Mouse (Mus musculus) macrophage (primary cell): ENCODE results near the gene Accs. TPM values are rescaled to one million over a fixed set of nuclear protein-coding genes. Genes with fewer than 3 reads are reported as not detected.

Source experiments
- H3K27ac ChIP-seq: fragments of 350-480 bp; formaldehyde crosslinking; 2 replicates; pipeline ENCODE4 v1.9.0; 2021
- H3K36me3 ChIP-seq: fragments of 350-480 bp; formaldehyde crosslinking; 2 replicates; pipeline ENCODE4 v1.9.0; 2021; ENCODE audit errors: inconsistent target
- H3K4me3 ChIP-seq: fragments of 350-480 bp; formaldehyde crosslinking; 2 replicates; pipeline ENCODE4 v1.9.0; 2021; ENCODE audit errors: inconsistent target
- H3K79me2 ChIP-seq: fragments of 350-480 bp; formaldehyde crosslinking; 2 replicates; pipeline ENCODE4 v1.9.0; 2021; ENCODE audit errors: inconsistent target
- WGBS: methylation state at CpG from one replicate; pipeline ENCODE4 v1.1.7; 2026; ENCODE audit warnings: inconsistent platforms; ENCODE audit not compliant: missing documents; 5-methylcytosine and 5-hydroxymethylcytosine counted together
- polyA plus RNA-seq: library from polyadenylated mRNA; stranded (reverse); fragments of 250-400 nt; gene quantifications from 3 replicates; pipeline ENCODE4 v1.2.4, GENCODE M21; 2018; ENCODE audit warnings: inconsistent platforms

Accs gene
- polyA plus RNA-seq, 1 experiment from 2014 or later = 11.4 TPM

GRCm38 (mm10) chr2:93823519-93823918 lies 26.2 kb downstream of the Accs start:
- Histone ChIP-seq H3K4me3 (no peak overlapping the region), H3K79me2 (no peaks in the 10 kb centered on the region), H3K36me3 (no peaks in the 10 kb centered on the region), H3K27ac (no peak overlapping the region)
- WGBS = 9% methylated on average over 8 of the region's 8 CpGs

GRCm38 (mm10) chr2:93822045-93822749 lies 27.5 kb downstream of the Accs start, which contains the start of gene Ext2:
Ext2 (minus strand) TSS chr2:93822568.
- Histone ChIP-seq H3K27ac (no peak within 1 kb of the TSS), H3K79me2 (no peaks in the 10 kb centered on the region), H3K4me3 (peak within 1 kb of the TSS; percentile 63), H3K36me3 (no peaks in the 10 kb centered on the region)
- 1% methylated on average over 66 of the region's 66 CpGs for WGBS

GRCm38 (mm10) chr2:93817791-93818190 lies 32.0 kb downstream of the Accs start:
- 91% methylated on average over 4 of the region's 5 CpGs for WGBS

DNA sequence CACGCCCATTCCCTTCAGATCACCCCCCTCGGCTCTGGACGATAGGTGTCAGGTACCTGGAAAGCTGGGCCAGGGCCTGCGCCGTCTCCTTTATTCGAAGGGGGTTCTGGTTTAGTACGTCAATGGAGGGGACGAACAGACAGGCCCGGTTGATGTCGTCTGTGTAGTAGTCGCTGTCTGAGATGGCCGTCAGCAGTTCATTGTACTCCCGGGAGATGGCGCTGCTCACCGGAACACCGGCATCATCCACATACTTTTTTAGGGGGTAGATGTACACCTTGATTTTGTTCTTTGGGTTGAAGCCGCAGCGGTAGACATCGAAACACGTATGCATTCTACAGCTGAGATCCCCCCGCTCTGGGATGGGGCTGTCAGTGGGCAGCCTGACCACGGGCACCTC lies 36.4 kb downstream of the Accs start:
- H3K79me2 ChIP-seq = no peaks in the 10 kb centered on the region
- H3K27ac ChIP-seq = no peak overlapping the region
- peaks cover 5% of the 10 kb centered on the region; the same call in 1 of the 2 replicates for H3K36me3 ChIP-seq
- 94% methylated on average over 20 of the region's 22 CpGs for WGBS
- no peak overlapping the region for H3K4me3 ChIP-seq

More at GRCm38 (mm10) chr2:93817791-93818190, 32.0 kb downstream of the Accs start:
- no peak overlapping the region for H3K4me3 ChIP-seq
- H3K36me3 ChIP-seq = no peaks in the 10 kb centered on the region
- no peaks in the 10 kb centered on the region for H3K79me2 ChIP-seq
- H3K27ac ChIP-seq = no peak overlapping the region

DNA sequence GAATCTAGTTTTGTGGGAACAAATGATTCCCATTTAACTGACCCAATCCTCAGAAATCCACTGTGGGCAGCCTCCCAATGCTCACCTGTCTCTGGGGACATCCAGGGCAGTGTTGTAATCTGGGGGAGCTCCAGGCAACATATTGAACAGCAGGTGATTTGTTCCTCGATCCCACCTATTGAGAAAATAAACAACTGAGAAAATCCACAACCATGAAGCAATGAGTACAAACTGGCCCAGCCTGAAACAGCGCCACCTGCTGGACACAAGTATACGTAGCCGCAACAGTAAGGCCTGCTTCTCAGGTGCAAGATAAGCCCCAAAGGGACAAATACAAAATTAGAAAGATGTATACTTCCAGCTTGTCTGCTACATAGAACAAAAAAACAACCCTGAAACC lies 37.9 kb downstream of the Accs start:
- 41% methylated on average over 4 of the region's 4 CpGs for WGBS
- Histone ChIP-seq H3K79me2 (no peaks in the 10 kb centered on the region), H3K36me3 (peaks cover 15% of the 10 kb centered on the region; the same call in 1 of the 2 replicates), H3K27ac (no peak overlapping the region), H3K4me3 (no peak overlapping the region)

DNA sequence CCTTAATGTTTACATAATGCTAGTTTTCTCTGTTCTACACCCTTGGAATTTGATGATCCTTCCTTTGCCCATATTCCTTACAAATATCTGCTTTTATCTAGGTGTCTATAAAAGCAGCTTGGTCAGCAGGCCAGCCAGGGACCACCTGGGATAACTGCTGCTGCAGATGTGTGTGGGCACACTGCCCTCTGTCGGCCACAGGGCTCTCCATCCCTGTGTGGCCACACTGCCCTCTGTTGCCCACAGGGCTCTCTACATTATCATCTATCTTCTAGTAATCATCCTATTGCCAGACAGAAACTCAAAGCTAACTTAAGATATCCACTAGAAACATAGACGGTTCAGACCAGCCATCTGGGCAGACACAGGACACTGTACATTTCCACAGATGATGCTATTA lies 39.8 kb downstream of the Accs start:
- Histone ChIP-seq H3K27ac (no peak overlapping the region), H3K79me2 (no peaks in the 10 kb centered on the region), H3K4me3 (no peak overlapping the region), H3K36me3 (peaks cover 26% of the 10 kb centered on the region; the same call in 1 of the 2 replicates)
- 15% methylated on average over 2 of the region's 2 CpGs for WGBS

- WGBS = 97% methylated on average over 5 of the region's 5 CpGs
- no peaks in the 10 kb centered on the region for H3K79me2 ChIP-seq
- H3K36me3 ChIP-seq = peaks cover 29% of the 10 kb centered on the region; the same call in 1 of the 2 replicates
- H3K4me3 ChIP-seq = no peak overlapping the region
- H3K27ac ChIP-seq = no peak overlapping the region
These were observed 41.7 kb downstream of the Accs start for GRCm38 (mm10) chr2:93808071-93808470.

DNA sequence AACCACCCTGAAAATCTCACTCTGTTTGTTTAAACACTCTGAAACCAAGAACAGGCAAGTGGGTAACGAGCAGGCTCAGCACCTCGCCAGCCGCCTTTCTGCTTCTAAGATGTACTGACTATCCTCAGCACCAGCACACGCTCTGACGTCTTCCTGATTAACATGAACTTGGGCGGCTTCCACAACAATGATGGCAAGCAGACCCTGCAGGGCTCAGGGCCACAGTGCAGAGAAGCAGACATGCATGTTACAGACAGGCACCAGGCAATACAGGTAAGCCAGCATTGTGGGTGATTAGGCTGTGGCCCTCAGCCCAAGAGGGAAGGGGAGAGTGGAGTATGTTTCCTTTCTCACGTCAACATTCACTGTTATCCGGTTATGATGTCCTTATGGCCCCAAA lies 42.3 kb downstream of the Accs start:
- H3K36me3 ChIP-seq = peaks cover 29% of the 10 kb centered on the region; the same call in 1 of the 2 replicates
- WGBS = 98% methylated on average over 8 of the region's 8 CpGs
- H3K79me2 ChIP-seq = no peaks in the 10 kb centered on the region
- H3K27ac ChIP-seq = no peak overlapping the region
- no peak overlapping the region for H3K4me3 ChIP-seq

GRCm38 (mm10) chr2:93806487-93807201 lies 43.1 kb downstream of the Accs start:
- Histone ChIP-seq H3K79me2 (no peaks in the 10 kb centered on the region), H3K36me3 (peaks cover 29% of the 10 kb centered on the region; the same call in 1 of the 2 replicates), H3K4me3 (no peak overlapping the region), H3K27ac (no peak overlapping the region)
- 93% methylated on average over 6 of the region's 6 CpGs for WGBS

GRCm38 (mm10) chr2:93805523-93805922 lies 44.2 kb downstream of the Accs start:
- 96% methylated on average over 4 of the region's 4 CpGs for WGBS
- H3K27ac ChIP-seq = no peak overlapping the region
- H3K79me2 ChIP-seq = no peaks in the 10 kb centered on the region
- no peak overlapping the region for H3K4me3 ChIP-seq
- peaks cover 28% of the 10 kb centered on the region; the same call in 1 of the 2 replicates for H3K36me3 ChIP-seq

GRCm38 (mm10) chr2:93805066-93805465 lies 44.7 kb downstream of the Accs start:
- Histone ChIP-seq H3K27ac (no peak overlapping the region), H3K79me2 (no peaks in the 10 kb centered on the region), H3K4me3 (no peak overlapping the region), H3K36me3 (peaks cover 28% of the 10 kb centered on the region; the same call in 1 of the 2 replicates)
- 98% methylated on average over 5 of the region's 5 CpGs for WGBS

DNA sequence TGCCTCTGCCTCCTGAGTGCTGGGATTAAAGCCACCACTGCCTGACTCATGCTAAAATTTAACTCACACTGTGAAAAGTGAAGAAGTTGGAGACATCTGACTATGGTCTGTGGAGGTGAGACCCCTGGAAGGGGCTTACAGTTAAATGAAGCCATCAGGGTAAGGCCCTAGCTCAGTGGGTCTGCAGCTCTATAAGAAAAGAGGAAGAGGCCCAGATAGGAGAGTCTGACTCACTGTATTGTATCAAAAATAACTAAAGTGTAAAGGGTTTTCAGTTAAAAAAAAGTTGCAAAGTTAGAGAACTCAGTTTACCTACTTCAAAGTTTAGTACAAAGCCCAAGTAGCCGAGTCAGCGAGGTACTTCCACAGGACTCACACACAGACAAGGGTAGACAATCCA lies 46.8 kb downstream of the Accs start:
- no peak overlapping the region for H3K4me3 ChIP-seq
- H3K79me2 ChIP-seq = no peaks in the 10 kb centered on the region
- 67% methylated on average over 2 of the region's 2 CpGs for WGBS
- peaks cover 30% of the 10 kb centered on the region; the same call in 1 of the 2 replicates for H3K36me3 ChIP-seq
- H3K27ac ChIP-seq = no peak overlapping the region

DNA sequence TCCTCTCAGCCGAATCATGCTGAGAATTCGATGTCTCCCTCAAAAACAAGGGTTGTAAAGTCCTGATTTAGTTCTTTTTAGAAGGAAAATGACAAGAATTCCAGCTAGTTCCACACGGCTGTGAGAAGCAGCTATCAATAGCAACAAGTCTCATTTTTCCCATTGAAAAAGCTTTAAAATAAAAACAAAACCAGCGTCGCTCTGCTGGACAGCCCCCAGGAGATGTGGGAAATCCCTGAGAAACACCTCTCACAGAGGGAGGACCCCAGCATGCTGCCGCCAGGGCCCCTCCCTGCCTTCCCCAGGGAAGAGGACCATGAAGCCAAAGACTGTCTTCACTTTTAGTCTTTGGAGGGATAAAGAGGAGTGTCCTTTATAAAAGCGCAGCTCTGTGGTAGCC lies 48.6 kb downstream of the Accs start:
- H3K27ac ChIP-seq = no peak overlapping the region
- H3K79me2 ChIP-seq = no peaks in the 10 kb centered on the region
- WGBS = 95% methylated on average over 7 of the region's 7 CpGs
- H3K4me3 ChIP-seq = no peak overlapping the region
- H3K36me3 ChIP-seq = peaks cover 41% of the 10 kb centered on the region; the same call in 1 of the 2 replicates

DNA sequence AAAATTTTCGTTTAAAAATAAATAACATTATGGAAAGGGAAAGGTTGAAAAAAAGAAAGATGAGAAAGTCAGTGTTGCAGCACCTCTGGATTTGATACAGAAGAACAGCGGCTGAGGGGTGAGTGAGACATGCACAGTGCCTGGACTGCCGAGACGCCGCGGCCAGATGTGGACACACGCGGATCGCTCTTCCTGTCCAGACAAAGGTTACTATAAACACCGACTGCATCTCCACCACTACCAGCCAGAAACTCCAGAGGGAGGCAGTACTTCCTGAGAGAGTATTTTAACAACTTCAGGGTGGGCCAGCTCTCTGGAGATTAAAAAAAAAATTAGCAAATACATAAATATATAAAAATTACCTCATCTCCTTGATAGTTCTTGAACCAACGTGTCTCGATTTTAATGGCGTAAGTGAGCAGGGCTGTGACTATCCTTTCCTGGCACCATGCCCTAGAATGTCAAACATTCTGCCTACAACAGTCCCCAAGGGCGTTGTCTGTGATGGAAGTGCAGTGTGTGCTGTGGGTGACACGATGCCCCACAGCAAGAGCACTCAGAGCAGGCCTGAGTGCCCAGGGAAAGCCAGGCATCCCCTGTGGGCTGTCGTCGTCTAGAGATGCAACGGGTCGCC lies 52.5 kb downstream of the Accs start:
- 92% methylated on average over 19 of the region's 19 CpGs for WGBS
- Histone ChIP-seq H3K4me3 (no peak overlapping the region), H3K27ac (no peak overlapping the region), H3K79me2 (no peaks in the 10 kb centered on the region), H3K36me3 (peaks cover 50% of the 10 kb centered on the region)

- H3K27ac ChIP-seq = no peak overlapping the region
- H3K4me3 ChIP-seq = no peak overlapping the region
- no peaks in the 10 kb centered on the region for H3K79me2 ChIP-seq
- peaks cover 56% of the 10 kb centered on the region for H3K36me3 ChIP-seq
- WGBS = 92% methylated on average over 5 of the region's 5 CpGs
These were observed 55.4 kb downstream of the Accs start for GRCm38 (mm10) chr2:93794375-93794774.
